In genomic region chr6:90847523-90847922, GRCm38 (mm10) we compare ENCODE assay signal across 22 mouse cellular contexts.
"Had no signal": no experiment of that assay in that cellular context is flagged by ENCODE, and none has a peak within 500 bp of the region (broad histone marks: within the 10 kb centered on the region; RNA-seq: fewer than 3 reads in every experiment).

No protein-coding gene starts in this region.

- H3K4me2 ChIP-seq: heart, embryonic 12.5 days; heart, embryonic 15.5 days; hindbrain, embryonic 12.5 days; hindbrain, embryonic 14.5 days; intestine, embryonic 15.5 days; limb, embryonic 12.5 days; liver, embryonic 11.5 days had no signal

- DNase-seq: gastrocnemius, adult 2 months; gastrocnemius, postnatal 10 days; gastrocnemius, postnatal 25 days; heart, adult 18-20 months; heart, postnatal 14 days; heart, postnatal 36 days; kidney, adult 18-20 months; kidney, postnatal 10 days; kidney, postnatal 4 days; liver had no signal

- ATAC-seq: inflammation-experienced regulatory T-cells, adult 6 months; intestine, embryonic 15.5 days; intestine, postnatal 0 days had no signal

- H3K27me3 ChIP-seq: heart, embryonic 12.5 days; heart, embryonic 15.5 days; hindbrain, embryonic 12.5 days; intestine, embryonic 15.5 days; limb, embryonic 12.5 days had no signal

- H3K27ac ChIP-seq: gastrocnemius, adult 2 months; heart, embryonic 10.5 days; heart, embryonic 15.5 days; hindbrain, embryonic 10.5 days; hindbrain, embryonic 12.5 days; hindbrain, embryonic 14.5 days; intestine, embryonic 15.5 days; limb, embryonic 10.5 days; limb, embryonic 12.5 days had no signal

- H3K9ac ChIP-seq: heart, embryonic 12.5 days; heart, embryonic 15.5 days; hindbrain, embryonic 12.5 days; hindbrain, embryonic 14.5 days; intestine, embryonic 15.5 days; limb, embryonic 12.5 days had no signal

- H3K4me3 ChIP-seq: gastrocnemius, adult 2 months; heart, embryonic 10.5 days; heart, embryonic 12.5 days; heart, embryonic 15.5 days; hindbrain, embryonic 10.5 days; hindbrain, embryonic 12.5 days; intestine, embryonic 15.5 days; limb, embryonic 10.5 days; limb, embryonic 12.5 days had no signal

- H3K4me1 ChIP-seq: heart, embryonic 15.5 days; hindbrain, embryonic 12.5 days; intestine, embryonic 15.5 days; limb, embryonic 10.5 days; limb, embryonic 12.5 days had no signal

- H3K36me3 ChIP-seq: heart, embryonic 10.5 days; heart, embryonic 12.5 days; heart, embryonic 15.5 days; hindbrain, embryonic 10.5 days; hindbrain, embryonic 12.5 days; intestine, embryonic 15.5 days; limb, embryonic 10.5 days; limb, embryonic 12.5 days had no signal

- H3K9me3 ChIP-seq: heart, embryonic 10.5 days; heart, embryonic 15.5 days; hindbrain, embryonic 10.5 days; hindbrain, embryonic 12.5 days; intestine, embryonic 15.5 days; limb, embryonic 10.5 days; limb, embryonic 12.5 days had no signal
